Mouse (Mus musculus): ENCODE results near the gene Gm9774.

- TF ChIP-seq CTCF (IDR thresholded peaks at IDR 0.05; ENCODE audit: borderline replicate concordance, insufficient read depth, low read depth, low read length) = no peak
- TF ChIP-seq POLR2A (IDR thresholded peaks at IDR 0.05; ENCODE audit: borderline replicate concordance, insufficient read depth, low read length) = no peak
These were observed 11.0 kb upstream of the Gm9774 start for GRCm38 (mm10) chr3:92440177-92440576.

Data from cerebellum, adult 2 months (tissue).